18 mouse cellular contexts compared by ENCODE assay signal in the genomic region with DNA sequence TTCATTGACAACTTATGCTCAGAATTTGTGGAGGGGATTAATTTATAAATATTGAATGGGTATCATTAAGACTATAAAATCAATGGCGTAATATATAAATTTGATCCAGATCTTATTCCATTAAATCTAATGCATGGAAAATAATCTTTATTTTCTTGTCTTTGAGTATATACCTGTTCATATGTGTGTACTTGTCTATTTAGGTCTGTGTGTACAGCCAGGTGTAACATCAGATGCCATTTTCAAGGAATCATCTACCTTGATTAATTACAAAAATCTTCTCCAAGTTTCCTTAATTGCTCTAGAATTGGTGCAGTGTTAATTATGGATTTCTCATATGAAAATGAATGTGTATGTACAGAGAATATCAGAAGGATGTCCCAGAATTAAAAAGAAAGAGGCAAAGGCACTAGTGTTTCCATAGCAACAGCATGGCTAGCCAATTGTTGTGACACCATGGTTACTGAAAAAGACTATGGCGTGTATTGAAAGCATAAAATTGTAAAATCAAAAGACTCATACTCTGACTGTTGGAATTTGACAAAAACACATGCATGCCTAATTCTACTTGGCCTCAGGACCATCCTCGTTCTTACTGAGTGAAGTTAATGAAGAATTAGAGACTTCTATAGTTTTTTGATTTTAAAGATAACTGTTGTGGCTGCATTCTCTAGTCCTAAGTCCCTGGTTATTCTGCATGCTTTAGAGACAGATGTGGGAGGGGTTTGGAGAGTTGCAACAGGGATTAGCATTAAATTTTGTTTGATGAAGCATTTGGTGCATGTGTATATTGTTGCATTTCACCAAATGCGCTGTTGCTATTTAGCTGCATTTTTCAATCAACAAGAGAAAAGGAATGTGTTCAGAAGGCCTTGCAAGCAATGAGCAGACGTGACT.
DNase-seq lines count a peak whose midpoint lies in the region; ATAC-seq and TF ChIP-seq lines count a peak whose summit lies in the region.
"Had no signal": no experiment of that assay in that cellular context is flagged by ENCODE, and none has a peak within 500 bp of the region (broad histone marks: within the 10 kb centered on the region; RNA-seq: fewer than 3 reads in every experiment).

No protein-coding gene starts in this region.

- intact Hi-C loops in heart, adult 2 months (cut with DNase I), result no loop called here

- H3K4me3 ChIP-seq in hindbrain, embryonic 13.5 days, result no peak overlapping the region
- no peak overlapping the region for H3K4me3 ChIP-seq in hindbrain, embryonic 10.5 days
- H3K4me3 ChIP-seq in forebrain, postnatal 0 days (ENCODE audit: low read depth, low read length), result no peak overlapping the region
- no peak overlapping the region for H3K4me3 ChIP-seq in midbrain, postnatal 0 days (ENCODE audit: low read depth, low read length)
- no peak overlapping the region for H3K4me3 ChIP-seq in heart, adult 2 months
- H3K4me3 ChIP-seq: embryonic facial prominence, embryonic 15.5 days; liver, embryonic 13.5 days; myocyte had no signal

- WGBS in hindbrain, embryonic 13.5 days, result 64% methylated on average over 5 of the region's 5 CpGs
- WGBS in hindbrain, embryonic 10.5 days, result 71% methylated on average over 5 of the region's 5 CpGs
- 51% methylated on average over 5 of the region's 5 CpGs for WGBS in forebrain, postnatal 0 days
- WGBS in midbrain, postnatal 0 days, result 46% methylated on average over 5 of the region's 5 CpGs
- 72% methylated on average over 5 of the region's 5 CpGs for WGBS in heart, adult 2 months

- H3K79me2 ChIP-seq in heart, adult 2 months (replicated peaks; ENCODE audit: control insufficient read depth, insufficient read depth, low read length), result no peaks in the 10 kb centered on the region

- no peak overlapping the region for H3K4me2 ChIP-seq in hindbrain, embryonic 13.5 days
- H3K4me2 ChIP-seq in forebrain, postnatal 0 days (ENCODE audit: low read depth), result no peak overlapping the region
- H3K4me2 ChIP-seq in midbrain, postnatal 0 days (ENCODE audit: low read depth, low read length, poor library complexity, severe bottlenecking), result no peak overlapping the region
- H3K4me2 ChIP-seq: embryonic facial prominence, embryonic 15.5 days; liver, embryonic 13.5 days had no signal

- no peak overlapping the region for H3K9ac ChIP-seq in hindbrain, embryonic 13.5 days
- H3K9ac ChIP-seq in forebrain, postnatal 0 days, result no peak overlapping the region
- H3K9ac ChIP-seq in midbrain, postnatal 0 days (replicated peaks; ENCODE audit: low read length, poor library complexity, severe bottlenecking), result no peak overlapping the region
- H3K9ac ChIP-seq in heart, adult 2 months (ENCODE audit: low read depth, low read length), result no peak overlapping the region
- H3K9ac ChIP-seq: embryonic facial prominence, embryonic 15.5 days; liver, embryonic 13.5 days had no signal

- no peak for TF ChIP-seq POLR2A in heart, adult 2 months (IDR thresholded peaks at IDR 0.05; ENCODE audit: insufficient read depth, low read depth, low read length)

- DNase-seq in hindbrain, embryonic 10.5 days (ENCODE audit: low spot score), result no peak
- DNase-seq in right cerebral cortex, adult 18-20 months, result peak; percentile 7
- no peak for DNase-seq in right cerebral cortex, postnatal 14 days
- DNase-seq in forebrain, postnatal 0 days, result peak; percentile 78
- DNase-seq in midbrain, postnatal 0 days (ENCODE audit: low spot score), result peak; percentile 74
- no peak for DNase-seq in cerebellum, adult 11 months
- DNase-seq in heart, adult 2 months, result no peak
- DNase-seq: adrenal gland, postnatal 36 days; B cell, adult 2 months; cerebellum, adult 11-12 months; kidney, adult 8-10 months; kidney, postnatal 4 days; liver, embryonic 13.5 days; thymus, adult 2 months had no signal

- TF ChIP-seq EP300 in heart, adult 2 months (IDR thresholded peaks at IDR 0.05; ENCODE audit: insufficient read depth, low read depth, low read length), result no peak

- H3K27me3 ChIP-seq in hindbrain, embryonic 13.5 days, result no peaks in the 10 kb centered on the region
- no peaks in the 10 kb centered on the region for H3K27me3 ChIP-seq in hindbrain, embryonic 10.5 days (ENCODE audit: insufficient read depth, poor library complexity, severe bottlenecking)
- no peaks in the 10 kb centered on the region for H3K27me3 ChIP-seq in forebrain, postnatal 0 days (ENCODE audit: insufficient read depth, low read length)
- no peaks in the 10 kb centered on the region for H3K27me3 ChIP-seq in midbrain, postnatal 0 days (ENCODE audit: insufficient read depth, low read length)
- H3K27me3 ChIP-seq in heart, adult 2 months (ENCODE audit: control insufficient read depth, insufficient read depth, low read length), result no peaks in the 10 kb centered on the region
- H3K27me3 ChIP-seq: embryonic facial prominence, embryonic 15.5 days; liver, embryonic 13.5 days; Patski had no signal

- H3K4me1 ChIP-seq in hindbrain, embryonic 13.5 days (replicated peaks), result 0 out of 2 replicates have a peak, but pooled peaks cover 2% of the 10 kb centered on the region
- H3K4me1 ChIP-seq in hindbrain, embryonic 10.5 days (replicated peaks), result peaks cover 6% of the 10 kb centered on the region; the same call in 1 of the 2 replicates
- H3K4me1 ChIP-seq in forebrain, postnatal 0 days (ENCODE audit: insufficient read depth), result no peaks in the 10 kb centered on the region
- H3K4me1 ChIP-seq in midbrain, postnatal 0 days (ENCODE audit: insufficient read depth, low read length), result no peaks in the 10 kb centered on the region
- H3K4me1 ChIP-seq in heart, adult 2 months (ENCODE audit: control insufficient read depth, insufficient read depth, low read length), result no peaks in the 10 kb centered on the region
- H3K4me1 ChIP-seq: embryonic facial prominence, embryonic 15.5 days; liver, embryonic 13.5 days had no signal

- H3K36me3 ChIP-seq in hindbrain, embryonic 13.5 days, result no peaks in the 10 kb centered on the region
- no peaks in the 10 kb centered on the region for H3K36me3 ChIP-seq in hindbrain, embryonic 10.5 days
- no peaks in the 10 kb centered on the region for H3K36me3 ChIP-seq in forebrain, postnatal 0 days (ENCODE audit: insufficient read depth)
- no peaks in the 10 kb centered on the region for H3K36me3 ChIP-seq in midbrain, postnatal 0 days (ENCODE audit: insufficient read depth, low read length)
- no peaks in the 10 kb centered on the region for H3K36me3 ChIP-seq in heart, adult 2 months (ENCODE audit: control insufficient read depth, insufficient read depth, low read length)
- H3K36me3 ChIP-seq: embryonic facial prominence, embryonic 15.5 days; liver, embryonic 13.5 days had no signal

- H3K9me3 ChIP-seq in hindbrain, embryonic 13.5 days, result no peaks in the 10 kb centered on the region
- H3K9me3 ChIP-seq in hindbrain, embryonic 10.5 days, result no peaks in the 10 kb centered on the region
- H3K9me3 ChIP-seq in forebrain, postnatal 0 days (ENCODE audit: low read length), result no peaks in the 10 kb centered on the region
- no peaks in the 10 kb centered on the region for H3K9me3 ChIP-seq in midbrain, postnatal 0 days (ENCODE audit: low read length)
- H3K9me3 ChIP-seq: embryonic facial prominence, embryonic 15.5 days; liver, embryonic 13.5 days had no signal

- TF ChIP-seq CTCF in forebrain, postnatal 0 days (IDR thresholded peaks at IDR 0.05; ENCODE audit: low read depth), result no peak
- TF ChIP-seq CTCF in midbrain, postnatal 0 days (IDR thresholded peaks at IDR 0.05), result no peak
- TF ChIP-seq CTCF in heart, adult 2 months (IDR thresholded peaks at IDR 0.05), result no peak

- H3K27ac ChIP-seq in hindbrain, embryonic 13.5 days, result no peak overlapping the region
- H3K27ac ChIP-seq in hindbrain, embryonic 10.5 days, result no peak overlapping the region
- 0 out of 2 replicates have a peak overlapping the region, but pooled peaks have one; percentile 31 for H3K27ac ChIP-seq in forebrain, postnatal 0 days (ENCODE audit: low read depth, low read length)
- peak overlapping the region; percentile 19; the same call in 1 of the 2 replicates for H3K27ac ChIP-seq in midbrain, postnatal 0 days (ENCODE audit: low read depth, low read length)
- no peak overlapping the region for H3K27ac ChIP-seq in heart, adult 2 months
- H3K27ac ChIP-seq: embryonic facial prominence, embryonic 15.5 days; liver, embryonic 13.5 days had no signal

- ATAC-seq in hindbrain, embryonic 13.5 days (ENCODE audit: low FRiP score), result peak; percentile 36; the same call in 1 of the 2 replicates
- peak; percentile 88 for ATAC-seq in forebrain, postnatal 0 days
- peak; percentile 75 for ATAC-seq in midbrain, postnatal 0 days (ENCODE audit: low FRiP score)
- ATAC-seq: Patski had no signal

Comparison
In these comparisons a context has a peak if more than half of its experiments do, and no peak if none do; other contexts are left out.
1. DNase-seq: peak in right cerebral cortex, adult 18-20 months (single experiment), forebrain, postnatal 0 days (single experiment) and midbrain, postnatal 0 days (single experiment); none in hindbrain, embryonic 10.5 days (single experiment), right cerebral cortex, postnatal 14 days (single experiment), cerebellum, adult 11 months (single experiment) and heart, adult 2 months (0 of 2).
2. ATAC-seq: peak in every context shown above with its lines; median percentile 88 in forebrain, postnatal 0 days; 75 in midbrain, postnatal 0 days; 36 in hindbrain, embryonic 13.5 days.
3. H3K27ac ChIP-seq: peak in forebrain, postnatal 0 days (single experiment) and midbrain, postnatal 0 days (single experiment); none in hindbrain, embryonic 13.5 days (single experiment), hindbrain, embryonic 10.5 days (single experiment) and heart, adult 2 months (single experiment).